ENCODE assay signal across 23 mouse cellular contexts in genomic region chr14:45943581-45943980, GRCm38 (mm10).
"Had no signal": no experiment of that assay in that cellular context is flagged by ENCODE, and none has a peak within 500 bp of the region (broad histone marks: within the 10 kb centered on the region; RNA-seq: fewer than 3 reads in every experiment).

No protein-coding gene starts in this region.

- H3K27me3 ChIP-seq: heart, embryonic 13.5 days; heart, embryonic 15.5 days; hindbrain, embryonic 13.5 days; hindbrain, embryonic 15.5 days; liver, embryonic 13.5 days; liver, embryonic 15.5 days had no signal

- H3K4me1 ChIP-seq: hindbrain, embryonic 13.5 days; hindbrain, embryonic 15.5 days; liver, embryonic 13.5 days; liver, embryonic 15.5 days had no signal

- H3K9me3 ChIP-seq: heart, embryonic 13.5 days; heart, embryonic 15.5 days; hindbrain, embryonic 13.5 days; hindbrain, embryonic 15.5 days; limb, embryonic 10.5 days; limb, embryonic 12.5 days; liver, embryonic 13.5 days; liver, embryonic 15.5 days had no signal

- DNase-seq: gastrocnemius, postnatal 14 days; gastrocnemius, postnatal 36 days; heart, adult 2 months; heart, postnatal 14 days; heart, postnatal 36 days; liver; liver, embryonic 13.5 days; liver, postnatal 0 days had no signal

- H3K4me2 ChIP-seq: heart, embryonic 11.5 days; heart, embryonic 13.5 days; heart, embryonic 15.5 days; hindbrain, embryonic 13.5 days; hindbrain, embryonic 15.5 days; limb, embryonic 12.5 days; liver, embryonic 11.5 days; liver, embryonic 13.5 days; liver, embryonic 15.5 days had no signal

- ATAC-seq: hindbrain, postnatal 0 days; intestine, embryonic 16.5 days; liver, postnatal 0 days had no signal

- H3K9ac ChIP-seq: forebrain, postnatal 0 days; heart, embryonic 13.5 days; heart, embryonic 15.5 days; hindbrain, embryonic 13.5 days; hindbrain, embryonic 15.5 days; limb, embryonic 12.5 days; liver, embryonic 13.5 days; liver, embryonic 15.5 days; liver, postnatal 0 days had no signal

- H3K36me3 ChIP-seq: heart, embryonic 13.5 days; heart, embryonic 15.5 days; hindbrain, embryonic 13.5 days; hindbrain, embryonic 15.5 days; limb, embryonic 10.5 days; limb, embryonic 12.5 days; liver, embryonic 13.5 days; liver, embryonic 15.5 days had no signal

- H3K4me3 ChIP-seq: heart, adult 2 months; heart, embryonic 13.5 days; heart, embryonic 15.5 days; hindbrain, embryonic 13.5 days; hindbrain, embryonic 15.5 days; layer of hippocampus, adult 2 months; left cerebral cortex, adult 2 months; limb, embryonic 10.5 days; limb, embryonic 12.5 days; liver, embryonic 13.5 days; liver, embryonic 15.5 days had no signal

- H3K27ac ChIP-seq: heart, adult 2 months; heart, embryonic 13.5 days; heart, embryonic 15.5 days; hindbrain, embryonic 13.5 days; hindbrain, embryonic 15.5 days; hindbrain, postnatal 0 days; kidney, postnatal 0 days; layer of hippocampus, adult 2 months; left cerebral cortex, adult 2 months; limb, embryonic 10.5 days; limb, embryonic 12.5 days; liver, embryonic 13.5 days; liver, embryonic 15.5 days had no signal
